Mouse (Mus musculus): ENCODE data around the gene Ccdc7a. TPM values are rescaled to one million over a fixed set of nuclear protein-coding genes. Genes with fewer than 3 reads are reported as not detected.

The Ccdc7a gene
- polyA plus RNA-seq, 1 experiment from 2014 or later = not detected

- H3K4me3 ChIP-seq = no peak overlapping the region
- peaks cover 86% of the 10 kb centered on the region for H3K36me3 ChIP-seq (replicated peaks)
- H3K27me3 ChIP-seq (replicated peaks; ENCODE audit: low read depth, poor library complexity, severe bottlenecking) = no peaks in the 10 kb centered on the region
- 90% methylated on average over 1 of the region's 1 CpGs for WGBS
- no peak overlapping the region for H3K27ac ChIP-seq (replicated peaks)
- no peaks in the 10 kb centered on the region for H3K9me3 ChIP-seq
- H3K4me1 ChIP-seq = no peaks in the 10 kb centered on the region
- DNase-seq (ENCODE audit: low spot score) = no peak
These were observed 338.1 kb downstream of the Ccdc7a start for GRCm38 (mm10) chr8:128727213-128727612.

GRCm38 (mm10) chr8:128724819-128725218 is 340.5 kb downstream of the Ccdc7a start:
- Histone ChIP-seq H3K27me3 (replicated peaks; ENCODE audit: low read depth, poor library complexity, severe bottlenecking) (no peaks in the 10 kb centered on the region), H3K4me1 (no peaks in the 10 kb centered on the region), H3K27ac (replicated peaks) (no peak overlapping the region), H3K36me3 (replicated peaks) (peaks cover 88% of the 10 kb centered on the region), H3K4me3 (no peak overlapping the region), H3K9me3 (no peaks in the 10 kb centered on the region)
- DNase-seq (ENCODE audit: low spot score) = peak; percentile 25
- WGBS = 68% methylated on average over 1 of the region's 1 CpGs

GRCm38 (mm10) chr8:128716184-128716583 is 349.1 kb downstream of the Ccdc7a start:
- Histone ChIP-seq H3K4me1 (no peaks in the 10 kb centered on the region), H3K27me3 (replicated peaks; ENCODE audit: low read depth, poor library complexity, severe bottlenecking) (no peaks in the 10 kb centered on the region), H3K4me3 (no peak overlapping the region), H3K27ac (replicated peaks) (no peak overlapping the region), H3K9me3 (no peaks in the 10 kb centered on the region), H3K36me3 (replicated peaks) (peaks cover 97% of the 10 kb centered on the region)
- DNase-seq (ENCODE audit: low spot score) = no peak

GRCm38 (mm10) chr8:128709261-128709660 is 356.1 kb downstream of the Ccdc7a start:
- Histone ChIP-seq H3K4me3 (no peak overlapping the region), H3K4me1 (no peaks in the 10 kb centered on the region), H3K36me3 (replicated peaks) (peaks cover 83% of the 10 kb centered on the region), H3K27me3 (replicated peaks; ENCODE audit: low read depth, poor library complexity, severe bottlenecking) (no peaks in the 10 kb centered on the region), H3K9me3 (no peaks in the 10 kb centered on the region), H3K27ac (replicated peaks) (no peak overlapping the region)
- 53% methylated on average over 3 of the region's 3 CpGs for WGBS
- DNase-seq (ENCODE audit: low spot score) = peak; percentile 77

- no peak overlapping the region for H3K27ac ChIP-seq (replicated peaks)
- no peaks in the 10 kb centered on the region for H3K4me1 ChIP-seq
- WGBS = 94% methylated on average over 2 of the region's 2 CpGs
- no peak overlapping the region for H3K4me3 ChIP-seq
- no peak for DNase-seq (ENCODE audit: low spot score)
- H3K27me3 ChIP-seq (replicated peaks; ENCODE audit: low read depth, poor library complexity, severe bottlenecking) = no peaks in the 10 kb centered on the region
- H3K9me3 ChIP-seq = no peaks in the 10 kb centered on the region
- H3K36me3 ChIP-seq (replicated peaks) = peaks cover 38% of the 10 kb centered on the region
These were observed 360.5 kb downstream of the Ccdc7a start for GRCm38 (mm10) chr8:128704836-128705235.

- Histone ChIP-seq H3K27ac (replicated peaks) (no peak overlapping the region), H3K4me1 (no peaks in the 10 kb centered on the region), H3K9me3 (no peaks in the 10 kb centered on the region), H3K36me3 (replicated peaks) (peaks cover 34% of the 10 kb centered on the region), H3K27me3 (replicated peaks; ENCODE audit: low read depth, poor library complexity, severe bottlenecking) (no peaks in the 10 kb centered on the region), H3K4me3 (no peak overlapping the region)
- 84% methylated on average over 1 of the region's 1 CpGs for WGBS
- DNase-seq (ENCODE audit: low spot score) = no peak
These were observed 360.9 kb downstream of the Ccdc7a start for GRCm38 (mm10) chr8:128704376-128704775.

- WGBS = 80% methylated on average over 3 of the region's 3 CpGs
These were observed 367.4 kb downstream of the Ccdc7a start for GRCm38 (mm10) chr8:128697945-128698344.

GRCm38 (mm10) chr8:128696701-128697397 is 368.5 kb downstream of the Ccdc7a start:
- H3K27ac ChIP-seq (replicated peaks) = no peak overlapping the region
- WGBS = 85% methylated on average over 1 of the region's 1 CpGs
- H3K36me3 ChIP-seq (replicated peaks) = 0 out of 2 replicates have a peak, but pooled peaks cover 3% of the 10 kb centered on the region
- H3K4me3 ChIP-seq = no peak overlapping the region
- no peaks in the 10 kb centered on the region for H3K27me3 ChIP-seq (replicated peaks; ENCODE audit: low read depth, poor library complexity, severe bottlenecking)
- no peaks in the 10 kb centered on the region for H3K4me1 ChIP-seq
- no peaks in the 10 kb centered on the region for H3K9me3 ChIP-seq
- no peak for DNase-seq (ENCODE audit: low spot score)

More at GRCm38 (mm10) chr8:128697945-128698344, 367.4 kb downstream of the Ccdc7a start:
- Histone ChIP-seq H3K4me1 (no peaks in the 10 kb centered on the region), H3K27ac (replicated peaks) (no peak overlapping the region), H3K27me3 (replicated peaks; ENCODE audit: low read depth, poor library complexity, severe bottlenecking) (no peaks in the 10 kb centered on the region), H3K4me3 (no peak overlapping the region), H3K36me3 (replicated peaks) (0 out of 2 replicates have a peak, but pooled peaks cover 3% of the 10 kb centered on the region), H3K9me3 (no peaks in the 10 kb centered on the region)
- no peak for DNase-seq (ENCODE audit: low spot score)

- Histone ChIP-seq H3K27me3 (replicated peaks; ENCODE audit: low read depth, poor library complexity, severe bottlenecking) (no peaks in the 10 kb centered on the region), H3K36me3 (replicated peaks) (no peaks in the 10 kb centered on the region), H3K4me1 (peaks cover 10% of the 10 kb centered on the region), H3K9me3 (no peaks in the 10 kb centered on the region), H3K27ac (replicated peaks) (no peak overlapping the region), H3K4me3 (no peak overlapping the region)
- 80% methylated on average over 1 of the region's 1 CpGs for WGBS
- DNase-seq (ENCODE audit: low spot score) = no peak
These were observed 375.3 kb downstream of the Ccdc7a start for GRCm38 (mm10) chr8:128690056-128690455.

- Histone ChIP-seq H3K27me3 (replicated peaks; ENCODE audit: low read depth, poor library complexity, severe bottlenecking) (no peaks in the 10 kb centered on the region), H3K27ac (replicated peaks) (no peak overlapping the region), H3K4me3 (no peak overlapping the region), H3K36me3 (replicated peaks) (no peaks in the 10 kb centered on the region), H3K4me1 (peaks cover 16% of the 10 kb centered on the region), H3K9me3 (no peaks in the 10 kb centered on the region)
- WGBS = 90% methylated on average over 3 of the region's 3 CpGs
- DNase-seq (ENCODE audit: low spot score) = no peak
These were observed 376.6 kb downstream of the Ccdc7a start for GRCm38 (mm10) chr8:128688679-128689078.

- Histone ChIP-seq H3K36me3 (replicated peaks) (no peaks in the 10 kb centered on the region), H3K4me3 (peak overlapping the region; percentile 89), H3K27ac (replicated peaks) (peak overlapping the region; percentile 100), H3K4me1 (peaks cover 16% of the 10 kb centered on the region), H3K9me3 (no peaks in the 10 kb centered on the region), H3K27me3 (replicated peaks; ENCODE audit: low read depth, poor library complexity, severe bottlenecking) (no peaks in the 10 kb centered on the region)
- DNase-seq (ENCODE audit: low spot score) = no peak
- 1% methylated on average over 2 of the region's 2 CpGs for WGBS
These were observed 378.8 kb downstream of the Ccdc7a start for GRCm38 (mm10) chr8:128686429-128686990.

GRCm38 (mm10) chr8:128685507-128686428 is 379.5 kb downstream of the Ccdc7a start, which contains the start of gene Itgb1:
Gene Itgb1 (plus strand): TSS chr8:128685654.
- peak within 1 kb of the TSS; percentile 89 for H3K4me3 ChIP-seq
- H3K27ac ChIP-seq (replicated peaks) = peak within 1 kb of the TSS; percentile 100
- H3K36me3 ChIP-seq (replicated peaks) = no peaks in the 10 kb centered on the region
- WGBS = under 1% methylated on average over 109 of the region's 113 CpGs
- no peaks in the 10 kb centered on the region for H3K27me3 ChIP-seq (replicated peaks; ENCODE audit: low read depth, poor library complexity, severe bottlenecking)
- no peaks in the 10 kb centered on the region for H3K9me3 ChIP-seq
- DNase-seq (ENCODE audit: low spot score) = peak; percentile 98
- peaks cover 16% of the 10 kb centered on the region for H3K4me1 ChIP-seq

Data from embryonic facial prominence, embryonic 10.5 days (tissue).